Mouse (Mus musculus): ENCODE results near the gene Gipc3.

Gipc3 gene

GRCm38 (mm10) chr10:81299585-81300351 lies 43.3 kb downstream of the Gipc3 start:
- no peak for DNase-seq (ENCODE audit: low spot score)

GRCm38 (mm10) chr10:81298369-81299100 lies 44.5 kb downstream of the Gipc3 start:
- DNase-seq (ENCODE audit: low spot score), result peak; percentile 71

- DNase-seq (ENCODE audit: low spot score), result no peak
Measured at GRCm38 (mm10) chr10:81297845-81298244, 45.2 kb downstream of the Gipc3 start.

- DNase-seq (ENCODE audit: low spot score), result no peak
Measured at GRCm38 (mm10) chr10:81297246-81297645, 45.8 kb downstream of the Gipc3 start.

GRCm38 (mm10) chr10:81295185-81295584 lies 47.9 kb downstream of the Gipc3 start:
- no peak for DNase-seq (ENCODE audit: low spot score)

- no peak for DNase-seq (ENCODE audit: low spot score)
Measured at GRCm38 (mm10) chr10:81294442-81294841, 48.6 kb downstream of the Gipc3 start.

GRCm38 (mm10) chr10:81293334-81294030 lies 49.6 kb downstream of the Gipc3 start:
- no peak for DNase-seq (ENCODE audit: low spot score)

GRCm38 (mm10) chr10:81292554-81293333 lies 50.3 kb downstream of the Gipc3 start, which contains the start of gene Pip5k1c:
TSS of gene Pip5k1c (plus strand) at chr10:81292963.
- DNase-seq (ENCODE audit: low spot score), result peak; percentile 100

- DNase-seq (ENCODE audit: low spot score), result no peak
Measured at GRCm38 (mm10) chr10:81291511-81292104, 51.5 kb downstream of the Gipc3 start, which contains the start of gene Tjp3. TSS of gene Tjp3 (minus strand) at chr10:81291581.

- no peak for DNase-seq (ENCODE audit: low spot score)
Measured at GRCm38 (mm10) chr10:81290698-81291460, 52.2 kb downstream of the Gipc3 start.

- DNase-seq (ENCODE audit: low spot score), result no peak
Measured at GRCm38 (mm10) chr10:81289811-81290210, 53.3 kb downstream of the Gipc3 start.

GRCm38 (mm10) chr10:81289278-81289677 lies 53.8 kb downstream of the Gipc3 start:
- peak; percentile 72 for DNase-seq (ENCODE audit: low spot score)

GRCm38 (mm10) chr10:81288601-81289000 lies 54.5 kb downstream of the Gipc3 start:
- DNase-seq (ENCODE audit: low spot score), result no peak

GRCm38 (mm10) chr10:81287513-81288157 lies 55.4 kb downstream of the Gipc3 start:
- DNase-seq (ENCODE audit: low spot score), result no peak

- DNase-seq (ENCODE audit: low spot score), result no peak
Measured at GRCm38 (mm10) chr10:81286586-81286985, 56.5 kb downstream of the Gipc3 start.

GRCm38 (mm10) chr10:81285694-81286450 lies 57.2 kb downstream of the Gipc3 start:
- peak; percentile 80 for DNase-seq (ENCODE audit: low spot score)
